Mouse (Mus musculus) forebrain, embryonic 12.5 days (tissue): ENCODE measurements at regions not wholly inside any gene's neighbourhood (a gene's known extent, or its start where the extent isn't known, plus 50 kb on each side); places are given as distances from the start of the nearest gene placed in this dataset.

Source experiments
- ATAC-seq: fragments of 200-750 bp; cut with Nextera tagmentation; 2 replicates; pipeline ENCODE4 v1.8.0; 2017; ENCODE audit warnings: moderate TSS enrichment; ENCODE audit not compliant: low FRiP score
- H3K27ac ChIP-seq: fragments of 300-500 bp; sonication (generic); 2 replicates; pipeline ENCODE4 v1.5.1; 2016; ENCODE audit warnings: mild to moderate bottlenecking
- H3K27me3 ChIP-seq: fragments of 300-500 bp; sonication (generic); 2 replicates; pipeline ENCODE4 v1.6.1; 2016; ENCODE audit warnings: mild to moderate bottlenecking
- H3K36me3 ChIP-seq: fragments of 300-500 bp; sonication (generic); replicated peaks from 2 replicates; pipeline ENCODE4 v1.6.1; 2016; ENCODE audit warnings: mild to moderate bottlenecking
- H3K4me1 ChIP-seq: fragments of 300-500 bp; sonication (generic); 2 replicates; pipeline ENCODE4 v1.6.1; 2016
- H3K4me2 ChIP-seq: fragments of 300-500 bp; sonication (generic); 2 replicates; pipeline ENCODE4 v1.6.1; 2016; ENCODE audit warnings: mild to moderate bottlenecking, moderate library complexity
- H3K4me3 ChIP-seq: fragments of 300-500 bp; sonication (generic); replicated peaks from 2 replicates; pipeline ENCODE4 v1.5.1; 2016; ENCODE audit warnings: mild to moderate bottlenecking
- H3K9ac ChIP-seq: fragments of 300-500 bp; sonication (generic); 2 replicates; pipeline ENCODE4 v1.6.1; 2016; ENCODE audit warnings: mild to moderate bottlenecking
- H3K9me3 ChIP-seq: fragments of 300-500 bp; sonication (generic); 2 replicates; pipeline ENCODE4 v1.6.1; 2016
- WGBS: fragments of 180-500 bp; shearing (Covaris S2); methylation state at CpG from one replicate; pipeline ENCODE4 v1.1.7; 2016; 5-methylcytosine and 5-hydroxymethylcytosine counted together

- peak overlapping the region; percentile 73 for H3K4me2 ChIP-seq
- H3K36me3 ChIP-seq: peaks cover 27% of the 10 kb centered on the region
- no peaks in the 10 kb centered on the region for H3K9me3 ChIP-seq
- H3K27me3 ChIP-seq: no peaks in the 10 kb centered on the region
- under 1% methylated on average over 31 of the region's 31 CpGs for WGBS
- peak overlapping the region; percentile 87 for H3K4me3 ChIP-seq
- peak overlapping the region; percentile 100 for H3K9ac ChIP-seq
- H3K4me1 ChIP-seq: no peaks in the 10 kb centered on the region
- ATAC-seq: peak; percentile 56
- H3K27ac ChIP-seq: peak overlapping the region; percentile 100
Measured at GRCm38 (mm10) chr13:83732283-83733121, 228.7 kb downstream of the Mef2c start.

- Histone ChIP-seq H3K9me3 (no peaks in the 10 kb centered on the region), H3K4me3 (peak overlapping the region; percentile 87), H3K27me3 (no peaks in the 10 kb centered on the region), H3K27ac (peak overlapping the region; percentile 100), H3K4me1 (no peaks in the 10 kb centered on the region), H3K36me3 (peaks cover 36% of the 10 kb centered on the region), H3K9ac (peak overlapping the region; percentile 100), H3K4me2 (peak overlapping the region; percentile 73)
- ATAC-seq: no peak
- WGBS: 1% methylated on average over 24 of the region's 24 CpGs
Measured at GRCm38 (mm10) chr13:83733231-83733990, 229.6 kb downstream of the Mef2c start.

GRCm38 (mm10) chr13:83733991-83734610 lies 230.3 kb downstream of the Mef2c start:
- Histone ChIP-seq H3K27me3 (no peaks in the 10 kb centered on the region), H3K4me1 (no peaks in the 10 kb centered on the region), H3K4me2 (peak overlapping the region; percentile 73), H3K9ac (peak overlapping the region; percentile 100), H3K4me3 (peak overlapping the region; percentile 87), H3K27ac (peak overlapping the region; percentile 100), H3K9me3 (no peaks in the 10 kb centered on the region), H3K36me3 (peaks cover 42% of the 10 kb centered on the region)
- ATAC-seq: no peak
- WGBS: 0% methylated on average over 1 of the region's 1 CpGs

- WGBS: 3% methylated on average over 1 of the region's 1 CpGs
- H3K36me3 ChIP-seq: peaks cover 45% of the 10 kb centered on the region
- 0 out of 2 replicates have a peak overlapping the region, but pooled peaks have one; percentile 66 for H3K27ac ChIP-seq
- no peaks in the 10 kb centered on the region for H3K9me3 ChIP-seq
- ATAC-seq: no peak
- H3K9ac ChIP-seq: peak overlapping the region; percentile 50; the same call in 1 of the 2 replicates
- no peaks in the 10 kb centered on the region for H3K27me3 ChIP-seq
- peak overlapping the region; percentile 50 for H3K4me3 ChIP-seq
- peak overlapping the region; percentile 38 for H3K4me2 ChIP-seq
- H3K4me1 ChIP-seq: no peaks in the 10 kb centered on the region
Measured at GRCm38 (mm10) chr13:83734656-83735055, 230.8 kb downstream of the Mef2c start.

GRCm38 (mm10) chr13:83735101-83735500 lies 231.3 kb downstream of the Mef2c start:
- Histone ChIP-seq H3K36me3 (peaks cover 46% of the 10 kb centered on the region), H3K27ac (peak overlapping the region; percentile 91), H3K27me3 (no peaks in the 10 kb centered on the region), H3K9ac (peak overlapping the region; percentile 79), H3K4me1 (no peaks in the 10 kb centered on the region), H3K4me2 (peak overlapping the region; percentile 61), H3K9me3 (no peaks in the 10 kb centered on the region), H3K4me3 (peak overlapping the region; percentile 50)
- no peak for ATAC-seq
- 10% methylated on average over 1 of the region's 1 CpGs for WGBS

- WGBS: 11% methylated on average over 10 of the region's 10 CpGs
Measured at GRCm38 (mm10) chr13:83735631-83736475, 232.0 kb downstream of the Mef2c start.

GRCm38 (mm10) chr13:83737031-83737825 lies 233.4 kb downstream of the Mef2c start:
- H3K9ac ChIP-seq: peak overlapping the region; percentile 95
- no peak for ATAC-seq
- peak overlapping the region; percentile 77 for H3K4me2 ChIP-seq
- H3K27me3 ChIP-seq: no peaks in the 10 kb centered on the region
- H3K36me3 ChIP-seq: peaks cover 41% of the 10 kb centered on the region
- whole genome bisulfite sequencing: 2% methylated on average over 9 of the region's 9 CpGs
- peak overlapping the region; percentile 50 for H3K4me3 ChIP-seq
- peaks cover 4% of the 10 kb centered on the region; the same call in 1 of the 2 replicates for H3K4me1 ChIP-seq
- peak overlapping the region; percentile 98 for H3K27ac ChIP-seq
- no peaks in the 10 kb centered on the region for H3K9me3 ChIP-seq

More at GRCm38 (mm10) chr13:83735631-83736475, 232.0 kb downstream of the Mef2c start:
- Histone ChIP-seq H3K9me3 (no peaks in the 10 kb centered on the region), H3K4me3 (peak overlapping the region; percentile 50), H3K4me2 (peak overlapping the region; percentile 61), H3K27ac (peak overlapping the region; percentile 91), H3K27me3 (no peaks in the 10 kb centered on the region), H3K4me1 (no peaks in the 10 kb centered on the region), H3K9ac (peak overlapping the region; percentile 79), H3K36me3 (peaks cover 41% of the 10 kb centered on the region)
- no peak for ATAC-seq

GRCm38 (mm10) chr13:83737826-83738527 lies 234.1 kb downstream of the Mef2c start:
- H3K4me3 ChIP-seq: peak overlapping the region; percentile 50
- H3K4me1 ChIP-seq: peaks cover 4% of the 10 kb centered on the region; the same call in 1 of the 2 replicates
- peak overlapping the region; percentile 95 for H3K9ac ChIP-seq
- whole genome bisulfite sequencing: under 1% methylated on average over 27 of the region's 27 CpGs
- H3K27ac ChIP-seq: peak overlapping the region; percentile 98
- peak; percentile 1; the same call in 1 of the 2 replicates for ATAC-seq
- no peaks in the 10 kb centered on the region for H3K9me3 ChIP-seq
- H3K27me3 ChIP-seq: no peaks in the 10 kb centered on the region
- H3K4me2 ChIP-seq: peak overlapping the region; percentile 77
- H3K36me3 ChIP-seq: peaks cover 37% of the 10 kb centered on the region

- peak overlapping the region; percentile 95 for H3K9ac ChIP-seq
- H3K4me3 ChIP-seq: peak overlapping the region; percentile 50
- H3K9me3 ChIP-seq: no peaks in the 10 kb centered on the region
- peak overlapping the region; percentile 77 for H3K4me2 ChIP-seq
- H3K4me1 ChIP-seq: peaks cover 4% of the 10 kb centered on the region; the same call in 1 of the 2 replicates
- H3K27me3 ChIP-seq: no peaks in the 10 kb centered on the region
- peaks cover 34% of the 10 kb centered on the region for H3K36me3 ChIP-seq
- 1% methylated on average over 12 of the region's 12 CpGs for WGBS
- H3K27ac ChIP-seq: peak overlapping the region; percentile 98
- no peak for ATAC-seq
Measured at GRCm38 (mm10) chr13:83738528-83738981, 234.7 kb downstream of the Mef2c start.

GRCm38 (mm10) chr13:83739131-83739530 lies 235.3 kb downstream of the Mef2c start:
- H3K36me3 ChIP-seq: peaks cover 29% of the 10 kb centered on the region
- WGBS: 4% methylated on average over 3 of the region's 3 CpGs
- H3K9ac ChIP-seq: peak overlapping the region; percentile 95
- H3K9me3 ChIP-seq: no peaks in the 10 kb centered on the region
- H3K4me2 ChIP-seq: peak overlapping the region; percentile 77
- ATAC-seq: no peak
- peaks cover 9% of the 10 kb centered on the region for H3K4me1 ChIP-seq
- H3K4me3 ChIP-seq: peak overlapping the region; percentile 50
- H3K27me3 ChIP-seq: no peaks in the 10 kb centered on the region
- peak overlapping the region; percentile 98 for H3K27ac ChIP-seq
